Mouse (Mus musculus): Measurements from ENCODE around the gene Nr4a1. TPM values are rescaled to one million over a fixed set of nuclear protein-coding genes. Genes with fewer than 3 reads are reported as not detected.

Gene Nr4a1
- polyA plus RNA-seq, 1 experiment from 2014 or later, result 1.3 TPM

GRCm38 (mm10) chr15:101295616-101296015, 41.5 kb downstream of the Nr4a1 start:
- WGBS, result 91% methylated on average over 10 of the region's 10 CpGs
- H3K36me3 ChIP-seq (ENCODE audit: control insufficient read depth, insufficient read depth, low read length), result no peaks in the 10 kb centered on the region
- ATAC-seq (ENCODE audit: low FRiP score) (no peak), DNase-seq (ENCODE audit: low spot score, missing footprints) (peak; percentile 51)
- no peak overlapping the region for H3K27ac ChIP-seq (ENCODE audit: low read depth, low read length)
- H3K4me3 ChIP-seq (ENCODE audit: low read depth, low read length), result no peak overlapping the region
- no peak overlapping the region for H3K4me2 ChIP-seq
- H3K27me3 ChIP-seq (ENCODE audit: control insufficient read depth, insufficient read depth, low read length), result no peaks in the 10 kb centered on the region
- no peaks in the 10 kb centered on the region for H3K4me1 ChIP-seq (ENCODE audit: control insufficient read depth, insufficient read depth, low read length)
- H3K9me3 ChIP-seq (ENCODE audit: control insufficient read depth, low read length), result no peaks in the 10 kb centered on the region
- no peak overlapping the region for H3K9ac ChIP-seq (ENCODE audit: low read length)

- H3K27me3 ChIP-seq (ENCODE audit: control insufficient read depth, insufficient read depth, low read length), result no peaks in the 10 kb centered on the region
- no peak overlapping the region for H3K4me3 ChIP-seq (ENCODE audit: low read depth, low read length)
- DNase-seq (ENCODE audit: low spot score, missing footprints) (no peak), ATAC-seq (ENCODE audit: low FRiP score) (no peak)
- no peaks in the 10 kb centered on the region for H3K9me3 ChIP-seq (ENCODE audit: control insufficient read depth, low read length)
- H3K4me2 ChIP-seq, result no peak overlapping the region
- no peak overlapping the region for H3K27ac ChIP-seq (ENCODE audit: low read depth, low read length)
- H3K9ac ChIP-seq (ENCODE audit: low read length), result no peak overlapping the region
- WGBS, result 90% methylated on average over 11 of the region's 11 CpGs
- no peaks in the 10 kb centered on the region for H3K36me3 ChIP-seq (ENCODE audit: control insufficient read depth, insufficient read depth, low read length)
- no peaks in the 10 kb centered on the region for H3K4me1 ChIP-seq (ENCODE audit: control insufficient read depth, insufficient read depth, low read length)
Measured at GRCm38 (mm10) chr15:101296091-101296490, 42.0 kb downstream of the Nr4a1 start.

DNA sequence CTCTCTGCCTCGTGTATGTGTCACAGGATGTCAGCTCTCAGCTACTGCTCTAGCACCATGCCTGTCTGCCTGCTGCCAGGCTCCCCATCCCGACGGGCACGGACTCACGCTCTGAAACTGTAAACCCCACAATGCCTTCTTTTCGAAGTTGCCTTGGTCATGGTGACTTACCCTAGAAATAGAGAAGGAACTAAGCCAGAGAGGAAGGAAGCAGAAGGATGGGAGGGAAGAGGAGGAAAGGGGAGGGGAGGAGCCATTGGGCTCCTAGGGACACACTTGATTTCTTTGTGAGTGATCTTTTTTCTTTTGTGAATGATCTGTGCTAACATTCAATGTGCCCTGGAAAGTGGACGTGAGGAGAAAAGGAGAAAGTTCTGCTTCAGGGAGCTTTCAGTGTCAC, 43.9 kb downstream of the Nr4a1 start:
- no peaks in the 10 kb centered on the region for H3K27me3 ChIP-seq (ENCODE audit: control insufficient read depth, insufficient read depth, low read length)
- H3K9ac ChIP-seq (ENCODE audit: low read length), result no peak overlapping the region
- H3K4me2 ChIP-seq, result no peak overlapping the region
- DNase-seq (ENCODE audit: low spot score, missing footprints), result no peak
- ATAC-seq (ENCODE audit: low FRiP score), result no peak
- no peaks in the 10 kb centered on the region for H3K9me3 ChIP-seq (ENCODE audit: control insufficient read depth, low read length)
- WGBS, result 29% methylated on average over 7 of the region's 7 CpGs
- H3K4me3 ChIP-seq (ENCODE audit: low read depth, low read length), result no peak overlapping the region
- no peaks in the 10 kb centered on the region for H3K4me1 ChIP-seq (ENCODE audit: control insufficient read depth, insufficient read depth, low read length)
- no peaks in the 10 kb centered on the region for H3K36me3 ChIP-seq (ENCODE audit: control insufficient read depth, insufficient read depth, low read length)
- no peak overlapping the region for H3K27ac ChIP-seq (ENCODE audit: low read depth, low read length)

- Histone ChIP-seq H3K4me2 (peak overlapping the region; percentile 23), H3K27ac (ENCODE audit: low read depth, low read length) (no peak overlapping the region), H3K4me3 (ENCODE audit: low read depth, low read length) (no peak overlapping the region), H3K36me3 (ENCODE audit: control insufficient read depth, insufficient read depth, low read length) (no peaks in the 10 kb centered on the region), H3K9me3 (ENCODE audit: control insufficient read depth, low read length) (no peaks in the 10 kb centered on the region), H3K27me3 (ENCODE audit: control insufficient read depth, insufficient read depth, low read length) (no peaks in the 10 kb centered on the region), H3K4me1 (ENCODE audit: control insufficient read depth, insufficient read depth, low read length) (no peaks in the 10 kb centered on the region), H3K9ac (ENCODE audit: low read length) (0 out of 2 replicates have a peak overlapping the region, but pooled peaks have one; percentile 25)
- 15% methylated on average over 7 of the region's 7 CpGs for WGBS
- DNase-seq (ENCODE audit: low spot score, missing footprints) (peak; percentile 89), ATAC-seq (ENCODE audit: low FRiP score) (no peak)
Measured at GRCm38 (mm10) chr15:101298550-101298949, 44.5 kb downstream of the Nr4a1 start.

- H3K27ac ChIP-seq (ENCODE audit: low read depth, low read length), result no peak overlapping the region
- no peaks in the 10 kb centered on the region for H3K9me3 ChIP-seq (ENCODE audit: control insufficient read depth, low read length)
- H3K36me3 ChIP-seq (ENCODE audit: control insufficient read depth, insufficient read depth, low read length), result no peaks in the 10 kb centered on the region
- no peak overlapping the region for H3K4me2 ChIP-seq
- H3K4me3 ChIP-seq (ENCODE audit: low read depth, low read length), result no peak overlapping the region
- H3K4me1 ChIP-seq (ENCODE audit: control insufficient read depth, insufficient read depth, low read length), result no peaks in the 10 kb centered on the region
- no peaks in the 10 kb centered on the region for H3K27me3 ChIP-seq (ENCODE audit: control insufficient read depth, insufficient read depth, low read length)
- ATAC-seq (ENCODE audit: low FRiP score) (no peak), DNase-seq (ENCODE audit: low spot score, missing footprints) (no peak)
- 91% methylated on average over 14 of the region's 14 CpGs for WGBS
- no peak overlapping the region for H3K9ac ChIP-seq (ENCODE audit: low read length)
Measured at GRCm38 (mm10) chr15:101299480-101299960, 45.5 kb downstream of the Nr4a1 start.

DNA sequence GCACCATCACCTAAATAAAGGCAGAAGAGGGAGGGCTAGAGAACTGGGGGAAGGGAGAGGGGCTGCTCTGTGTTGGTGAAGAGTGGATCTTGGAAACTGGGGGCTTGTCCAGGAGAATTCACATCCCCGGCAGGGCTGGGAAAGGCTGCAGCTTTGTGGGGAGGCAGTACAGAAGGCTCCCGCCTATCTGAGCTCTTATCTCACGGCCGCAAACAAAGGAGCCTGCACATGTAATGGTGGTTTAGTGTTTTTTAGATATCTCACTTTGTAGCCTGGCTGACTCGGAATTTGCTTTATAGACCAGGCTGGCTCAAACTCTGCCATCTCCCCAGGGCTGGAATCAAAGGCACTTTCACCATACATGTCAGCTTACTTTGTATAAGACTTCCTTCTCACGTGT, 46.1 kb downstream of the Nr4a1 start:
- DNase-seq (ENCODE audit: low spot score, missing footprints) (no peak), ATAC-seq (ENCODE audit: low FRiP score) (no peak)
- H3K4me2 ChIP-seq, result no peak overlapping the region
- H3K4me3 ChIP-seq (ENCODE audit: low read depth, low read length), result no peak overlapping the region
- H3K27ac ChIP-seq (ENCODE audit: low read depth, low read length), result no peak overlapping the region
- H3K36me3 ChIP-seq (ENCODE audit: control insufficient read depth, insufficient read depth, low read length), result no peaks in the 10 kb centered on the region
- H3K9me3 ChIP-seq (ENCODE audit: control insufficient read depth, low read length), result no peaks in the 10 kb centered on the region
- H3K27me3 ChIP-seq (ENCODE audit: control insufficient read depth, insufficient read depth, low read length), result no peaks in the 10 kb centered on the region
- no peaks in the 10 kb centered on the region for H3K4me1 ChIP-seq (ENCODE audit: control insufficient read depth, insufficient read depth, low read length)
- H3K9ac ChIP-seq (ENCODE audit: low read length), result no peak overlapping the region
- 76% methylated on average over 6 of the region's 6 CpGs for WGBS

DNA sequence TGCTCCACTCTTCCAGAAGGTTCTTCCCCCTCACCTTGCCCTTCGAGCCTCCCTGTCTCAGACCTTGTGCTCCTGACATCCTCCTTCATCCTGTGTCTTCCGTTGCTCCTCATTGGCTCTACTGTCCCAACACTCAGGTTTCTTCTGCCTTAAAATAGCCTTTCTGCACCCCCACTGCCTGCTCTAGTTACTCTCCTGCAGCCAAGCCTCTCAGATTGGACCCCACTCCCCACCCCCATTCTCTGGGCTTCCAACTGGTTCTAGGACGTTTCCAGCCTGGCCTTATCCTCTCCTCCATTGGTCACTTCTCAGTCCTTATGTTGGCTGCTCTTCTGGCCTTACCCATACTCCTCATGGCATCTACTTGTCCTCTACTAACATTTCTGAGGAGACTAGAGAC, 48.1 kb downstream of the Nr4a1 start:
- Histone ChIP-seq H3K4me2 (no peak overlapping the region), H3K27me3 (ENCODE audit: control insufficient read depth, insufficient read depth, low read length) (no peaks in the 10 kb centered on the region), H3K27ac (ENCODE audit: low read depth, low read length) (no peak overlapping the region), H3K36me3 (ENCODE audit: control insufficient read depth, insufficient read depth, low read length) (no peaks in the 10 kb centered on the region), H3K9me3 (ENCODE audit: control insufficient read depth, low read length) (no peaks in the 10 kb centered on the region), H3K9ac (ENCODE audit: low read length) (no peak overlapping the region), H3K4me1 (ENCODE audit: control insufficient read depth, insufficient read depth, low read length) (no peaks in the 10 kb centered on the region), H3K4me3 (ENCODE audit: low read depth, low read length) (no peak overlapping the region)
- peak; percentile 33 for DNase-seq (ENCODE audit: low spot score, missing footprints)
- no peak for ATAC-seq (ENCODE audit: low FRiP score)
- WGBS, result 76% methylated on average over 3 of the region's 3 CpGs

DNA sequence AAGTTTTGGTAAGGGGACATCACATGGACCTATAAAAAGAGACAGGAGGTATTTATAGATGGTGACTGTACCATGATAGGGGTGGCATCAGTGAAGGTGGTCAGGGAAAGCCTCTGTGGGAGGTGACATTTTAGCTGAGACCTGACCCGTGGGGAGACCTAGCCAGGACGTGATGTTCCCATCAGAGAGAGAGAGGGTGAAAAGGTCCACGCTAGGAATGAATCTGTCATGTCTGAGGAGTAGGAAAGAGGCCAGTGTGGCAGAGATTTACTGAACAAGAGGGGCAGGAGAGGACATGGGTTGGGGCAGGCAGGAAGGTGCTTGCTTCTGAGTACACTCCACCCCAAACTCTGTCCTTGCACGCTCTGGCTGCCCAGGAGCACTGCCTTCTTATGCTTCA, 49.8 kb downstream of the Nr4a1 start:
- Histone ChIP-seq H3K9me3 (ENCODE audit: control insufficient read depth, low read length) (no peaks in the 10 kb centered on the region), H3K27ac (ENCODE audit: low read depth, low read length) (no peak overlapping the region), H3K9ac (ENCODE audit: low read length) (no peak overlapping the region), H3K4me1 (ENCODE audit: control insufficient read depth, insufficient read depth, low read length) (0 out of 2 replicates have a peak, but pooled peaks cover under 1% of the 10 kb centered on the region), H3K4me3 (ENCODE audit: low read depth, low read length) (no peak overlapping the region), H3K27me3 (ENCODE audit: control insufficient read depth, insufficient read depth, low read length) (no peaks in the 10 kb centered on the region), H3K4me2 (no peak overlapping the region), H3K36me3 (ENCODE audit: control insufficient read depth, insufficient read depth, low read length) (no peaks in the 10 kb centered on the region)
- ATAC-seq (ENCODE audit: low FRiP score) (no peak), DNase-seq (ENCODE audit: low spot score, missing footprints) (peak; percentile 35)
- 89% methylated on average over 4 of the region's 4 CpGs for WGBS

- Histone ChIP-seq H3K27me3 (ENCODE audit: control insufficient read depth, insufficient read depth, low read length) (no peaks in the 10 kb centered on the region), H3K4me1 (ENCODE audit: control insufficient read depth, insufficient read depth, low read length) (peaks cover 6% of the 10 kb centered on the region; the same call in 1 of the 2 replicates), H3K9ac (ENCODE audit: low read length) (no peak overlapping the region), H3K36me3 (ENCODE audit: control insufficient read depth, insufficient read depth, low read length) (no peaks in the 10 kb centered on the region), H3K4me2 (no peak overlapping the region), H3K27ac (ENCODE audit: low read depth, low read length) (no peak overlapping the region), H3K9me3 (ENCODE audit: control insufficient read depth, low read length) (no peaks in the 10 kb centered on the region), H3K4me3 (ENCODE audit: low read depth, low read length) (no peak overlapping the region)
- ATAC-seq (ENCODE audit: low FRiP score), result no peak
- WGBS, result 91% methylated on average over 4 of the region's 4 CpGs
- DNase-seq (ENCODE audit: low spot score, missing footprints), result peak; percentile 28
Measured at GRCm38 (mm10) chr15:101306459-101306858, 52.4 kb downstream of the Nr4a1 start.
